Comparison of ENCODE assay signal across 7 mouse cellular contexts in genomic region chr3:32530041-32530440, GRCm38 (mm10). TPM values are rescaled to one million over a fixed set of nuclear protein-coding genes. Genes with fewer than 3 reads are reported as not detected.
DNase-seq lines count a peak whose midpoint lies in the region; ATAC-seq and TF ChIP-seq lines count a peak whose summit lies in the region.

No protein-coding gene starts in this region.

- no peak for TF ChIP-seq EP300 in lung, postnatal 0 days (IDR thresholded peaks at IDR 0.05)

- H3K27me3 ChIP-seq in lung, postnatal 0 days (replicated peaks; ENCODE audit: insufficient read depth, low read length) = no peaks in the 10 kb centered on the region
- H3K27me3 ChIP-seq in embryonic facial prominence, embryonic 14.5 days (replicated peaks; ENCODE audit: control insufficient read depth, insufficient read depth, low read length) = no peaks in the 10 kb centered on the region
- H3K27me3 ChIP-seq in limb, embryonic 11.5 days (ENCODE audit: control insufficient read depth, insufficient read depth, low read length) = no peaks in the 10 kb centered on the region
- H3K27me3 ChIP-seq in stomach, embryonic 16.5 days (ENCODE audit: control insufficient read depth, insufficient read depth, low read length) = no peaks in the 10 kb centered on the region

- DNase-seq in lung, postnatal 0 days (ENCODE audit: low spot score) = peak; percentile 15
- DNase-seq in lung, adult 18-20 months = no peak
- no peak for DNase-seq in embryonic facial prominence, embryonic 14.5 days (ENCODE audit: low spot score)
- DNase-seq in limb, embryonic 11.5 days (ENCODE audit: low spot score) = no peak
- DNase-seq in right cerebral cortex, postnatal 36 days (ENCODE audit: low spot score in 2 of 2) = no peak

- peaks cover 3% of the 10 kb centered on the region; the same call in 1 of the 2 replicates for H3K36me3 ChIP-seq in lung, postnatal 0 days (ENCODE audit: insufficient read depth, low read length)
- peaks cover 14% of the 10 kb centered on the region for H3K36me3 ChIP-seq in embryonic facial prominence, embryonic 14.5 days (ENCODE audit: control insufficient read depth, insufficient read depth, low read length)
- 0 out of 2 replicates have a peak, but pooled peaks cover 2% of the 10 kb centered on the region for H3K36me3 ChIP-seq in limb, embryonic 11.5 days (ENCODE audit: control insufficient read depth, insufficient read depth, low read length)
- 0 out of 2 replicates have a peak, but pooled peaks cover 9% of the 10 kb centered on the region for H3K36me3 ChIP-seq in stomach, embryonic 16.5 days (ENCODE audit: control insufficient read depth, insufficient read depth, low read length)

- H3K4me2 ChIP-seq in lung, postnatal 0 days (replicated peaks; ENCODE audit: low read depth, low read length) = peak overlapping the region; percentile 61
- H3K4me2 ChIP-seq in embryonic facial prominence, embryonic 14.5 days (ENCODE audit: low read depth, low read length) = peak overlapping the region; percentile 62
- H3K4me2 ChIP-seq in limb, embryonic 11.5 days (ENCODE audit: low read depth, severe bottlenecking) = peak overlapping the region; percentile 60
- peak overlapping the region; percentile 67 for H3K4me2 ChIP-seq in stomach, embryonic 16.5 days (ENCODE audit: low read depth, low read length)

- H3K4me3 ChIP-seq in lung, postnatal 0 days (ENCODE audit: low read depth, low read length) = peak overlapping the region; percentile 86
- peak overlapping the region; percentile 93 for H3K4me3 ChIP-seq in embryonic facial prominence, embryonic 14.5 days (ENCODE audit: low read depth, low read length)
- H3K4me3 ChIP-seq in limb, embryonic 11.5 days (ENCODE audit: low read depth, low read length) = peak overlapping the region; percentile 83
- H3K4me3 ChIP-seq in stomach, embryonic 16.5 days (replicated peaks; ENCODE audit: low read length) = peak overlapping the region; percentile 71

- H3K9ac ChIP-seq in lung, postnatal 0 days (replicated peaks; ENCODE audit: low read depth) = peak overlapping the region; percentile 76
- H3K9ac ChIP-seq in embryonic facial prominence, embryonic 14.5 days (ENCODE audit: low read depth, low read length) = peak overlapping the region; percentile 82
- no peak overlapping the region; the same call in 1 of the 2 replicates for H3K9ac ChIP-seq in limb, embryonic 11.5 days (ENCODE audit: low read length)
- peak overlapping the region; percentile 83 for H3K9ac ChIP-seq in stomach, embryonic 16.5 days (ENCODE audit: low read length)

- TF ChIP-seq CTCF in lung, postnatal 0 days (IDR thresholded peaks at IDR 0.05) = no peak

- peaks cover 4% of the 10 kb centered on the region; the same call in 1 of the 2 replicates for H3K4me1 ChIP-seq in lung, postnatal 0 days (ENCODE audit: insufficient read depth, low read depth, low read length)
- H3K4me1 ChIP-seq in embryonic facial prominence, embryonic 14.5 days (ENCODE audit: control insufficient read depth, insufficient read depth, low read length) = peaks cover 6% of the 10 kb centered on the region
- H3K4me1 ChIP-seq in limb, embryonic 11.5 days (ENCODE audit: control insufficient read depth, insufficient read depth, low read length) = no peaks in the 10 kb centered on the region
- no peaks in the 10 kb centered on the region for H3K4me1 ChIP-seq in stomach, embryonic 16.5 days (ENCODE audit: control insufficient read depth, insufficient read depth, low read length)

- ATAC-seq in lung, postnatal 0 days = no peak
- no peak for ATAC-seq in embryonic facial prominence, embryonic 14.5 days (ENCODE audit: low read depth)
- ATAC-seq in limb, embryonic 11.5 days (ENCODE audit: insufficient number of reproducible peaks, low FRiP score, low TSS enrichment, low read depth) = no peak
- no peak for ATAC-seq in stomach, embryonic 16.5 days (ENCODE audit: insufficient read depth, low FRiP score)
- ATAC-seq in cerebellum, adult (ENCODE audit: insufficient number of reproducible peaks, low FRiP score, low TSS enrichment) = no peak

- H3K27ac ChIP-seq in lung, postnatal 0 days (ENCODE audit: low read length) = peak overlapping the region; percentile 87; the same call in 1 of the 2 replicates
- H3K27ac ChIP-seq in embryonic facial prominence, embryonic 14.5 days (replicated peaks; ENCODE audit: low read depth, low read length) = no peak overlapping the region
- no peak overlapping the region for H3K27ac ChIP-seq in limb, embryonic 11.5 days (replicated peaks; ENCODE audit: low read depth, low read length)
- H3K27ac ChIP-seq in stomach, embryonic 16.5 days (ENCODE audit: low read length) = peak overlapping the region; percentile 53; the same call in 1 of the 2 replicates

- 11% methylated on average over 5 of the region's 5 CpGs for WGBS in lung, postnatal 0 days
- 10% methylated on average over 5 of the region's 5 CpGs for WGBS in embryonic facial prominence, embryonic 14.5 days
- 14% methylated on average over 5 of the region's 5 CpGs for WGBS in limb, embryonic 11.5 days
- WGBS in stomach, embryonic 16.5 days = 14% methylated on average over 5 of the region's 5 CpGs

- no peaks in the 10 kb centered on the region for H3K9me3 ChIP-seq in lung, postnatal 0 days (ENCODE audit: low read length)
- peaks cover 8% of the 10 kb centered on the region; the same call in 1 of the 2 replicates for H3K9me3 ChIP-seq in embryonic facial prominence, embryonic 14.5 days (ENCODE audit: control insufficient read depth, low read length)
- no peaks in the 10 kb centered on the region for H3K9me3 ChIP-seq in limb, embryonic 11.5 days (ENCODE audit: control insufficient read depth, low read length)
- H3K9me3 ChIP-seq in stomach, embryonic 16.5 days (replicated peaks; ENCODE audit: control insufficient read depth, low read length) = no peaks in the 10 kb centered on the region

RNA-seq across cellular contexts. Expression of gene Mfn1, which starts 0.8 kb away (rescaled TPM):
- polyA plus RNA-seq in lung, postnatal 0 days (2015; fragmentation: Nextera tagmentation; extraction: Ambion mirVana) = 19.5 and 22.1 TPM in 2 replicates
- 25.1 and 27.8 TPM in 2 replicates for polyA plus RNA-seq in embryonic facial prominence, embryonic 14.5 days (2014; fragmentation: Nextera tagmentation; extraction: Ambion mirVana)
- polyA plus RNA-seq in limb, embryonic 11.5 days (2014; fragmentation: Nextera tagmentation; extraction: Ambion mirVana) = 28.3 and 29.3 TPM in 2 replicates
- 28.4 and 32.8 TPM in 2 replicates for polyA plus RNA-seq in stomach, embryonic 16.5 days (2015; fragmentation: Nextera tagmentation; extraction: Ambion mirVana)

RNA-seq across cellular contexts. Expression of gene Zfp639, which starts 20.0 kb away (rescaled TPM):
- polyA plus RNA-seq in lung, postnatal 0 days (2015; fragmentation: Nextera tagmentation; extraction: Ambion mirVana) = 28.9 and 33.9 TPM in 2 replicates
- polyA plus RNA-seq in embryonic facial prominence, embryonic 14.5 days (2014; fragmentation: Nextera tagmentation; extraction: Ambion mirVana) = 35.4 and 42.2 TPM in 2 replicates
- polyA plus RNA-seq in limb, embryonic 11.5 days (2014; fragmentation: Nextera tagmentation; extraction: Ambion mirVana) = 49.0 and 52.1 TPM in 2 replicates
- polyA plus RNA-seq in stomach, embryonic 16.5 days (2015; fragmentation: Nextera tagmentation; extraction: Ambion mirVana) = 30.0 and 33.4 TPM in 2 replicates

RNA-seq across cellular contexts. Expression of gene Kcnmb3, which starts 38.0 kb away (rescaled TPM):
- 0.07 and 0.16 TPM in 2 replicates for polyA plus RNA-seq in lung, postnatal 0 days (2015; fragmentation: Nextera tagmentation; extraction: Ambion mirVana)
- 0.19 TPM in 1 of 2 replicates, not detected in the other for polyA plus RNA-seq in embryonic facial prominence, embryonic 14.5 days (2014; fragmentation: Nextera tagmentation; extraction: Ambion mirVana)
- 0.28 TPM in 1 of 2 replicates, not detected in the other for polyA plus RNA-seq in limb, embryonic 11.5 days (2014; fragmentation: Nextera tagmentation; extraction: Ambion mirVana)
- polyA plus RNA-seq in stomach, embryonic 16.5 days (2015; fragmentation: Nextera tagmentation; extraction: Ambion mirVana) = 0.17 TPM in 1 of 2 replicates, not detected in the other

Comparison
In these comparisons a context has a peak if more than half of its experiments do, and no peak if none do; other contexts are left out.
1. H3K27ac ChIP-seq: peak in lung, postnatal 0 days (single experiment) and stomach, embryonic 16.5 days (single experiment); none in embryonic facial prominence, embryonic 14.5 days (single experiment) and limb, embryonic 11.5 days (single experiment).
2. Peak in every context shown above with its lines, with median percentiles within 50 percentile points of each other: H3K4me2 ChIP-seq and H3K4me3 ChIP-seq.